Mouse (Mus musculus) cortical plate, adult 2 months (tissue): ENCODE measurements around the gene Zfp523.

Experiments used
- CTCF ChIP-seq: fragments of 200-500 bp; IDR thresholded peaks from 2 replicates; pipeline ENCODE4 v1.5.1; 2011; ENCODE audit warnings: mild to moderate bottlenecking, control low read depth, low read length; ENCODE audit not compliant: insufficient read depth; ENCODE audit errors: extremely low read depth
- POLR2A ChIP-seq: fragments of 200-500 bp; IDR thresholded peaks from 2 replicates; pipeline ENCODE4 v1.6.1; 2011; ENCODE audit warnings: mild to moderate bottlenecking, low read length, control low read depth; ENCODE audit not compliant: insufficient read depth; ENCODE audit errors: extremely low read depth

DNA sequence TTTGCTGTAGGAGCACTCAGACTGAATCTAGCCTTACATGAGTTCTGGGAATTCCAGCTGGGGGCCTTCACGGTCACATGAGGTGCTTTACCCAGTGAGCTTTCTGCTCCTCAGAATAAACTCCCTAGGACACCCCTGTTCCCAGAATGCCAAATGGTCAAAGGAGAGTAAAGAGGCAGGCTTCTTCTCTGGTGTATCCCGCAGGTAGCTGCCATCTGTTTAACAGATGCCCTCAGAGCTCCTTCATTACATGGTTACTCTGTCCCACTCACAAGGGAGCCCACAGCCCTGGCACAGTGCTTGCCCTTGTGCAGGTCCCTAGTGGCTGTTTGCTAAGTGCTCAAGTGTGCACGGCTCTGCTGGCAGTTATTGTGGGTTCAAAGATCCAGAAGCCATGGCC lies 28.6 kb upstream of the Zfp523 start:
- no peak for TF ChIP-seq CTCF
- TF ChIP-seq POLR2A: no peak
